Mouse (Mus musculus) limb, embryonic 13.5 days (tissue): ENCODE results near the gene Fam196a. TPM values are rescaled to one million over a fixed set of nuclear protein-coding genes. Genes with fewer than 3 reads are reported as not detected.
A peak's percentile ranks its signal among the peaks of the same experiment; 100 is the strongest.

Source experiments
- ATAC-seq: fragments of 200-750 bp; cut with Nextera tagmentation; 2 replicates; pipeline ENCODE4 v1.8.0; 2017; ENCODE audit warnings: low read depth, moderate number of reproducible peaks, moderate TSS enrichment; ENCODE audit not compliant: low FRiP score
- H3K27ac ChIP-seq: fragments of 300-500 bp; sonication (generic); 2 replicates; pipeline ENCODE4 v1.5.1; 2015; ENCODE audit warnings: inconsistent platforms, mild to moderate bottlenecking, moderate library complexity
- H3K27me3 ChIP-seq: fragments of 300-500 bp; sonication (generic); 2 replicates; pipeline ENCODE4 v1.6.1; 2015; ENCODE audit warnings: mild to moderate bottlenecking, inconsistent platforms
- H3K36me3 ChIP-seq: fragments of 300-500 bp; sonication (generic); 2 replicates; pipeline ENCODE4 v1.6.1; 2015; ENCODE audit warnings: inconsistent platforms, mild to moderate bottlenecking, moderate library complexity
- H3K4me1 ChIP-seq: fragments of 300-500 bp; sonication (generic); 2 replicates; pipeline ENCODE4 v1.6.1; 2015; ENCODE audit warnings: inconsistent platforms
- H3K4me2 ChIP-seq: fragments of 300-500 bp; sonication (generic); replicated peaks from 2 replicates; pipeline ENCODE4 v1.6.1; 2015; ENCODE audit warnings: inconsistent platforms, mild to moderate bottlenecking, moderate library complexity
- H3K4me3 ChIP-seq: fragments of 300-500 bp; sonication (generic); 2 replicates; pipeline ENCODE4 v1.5.1; 2015; ENCODE audit warnings: moderate library complexity, mild to moderate bottlenecking, inconsistent platforms
- H3K9ac ChIP-seq: fragments of 300-500 bp; sonication (generic); 2 replicates; pipeline ENCODE4 v1.6.1; 2015; ENCODE audit warnings: mild to moderate bottlenecking, inconsistent platforms
- H3K9me3 ChIP-seq: fragments of 300-500 bp; sonication (generic); 2 replicates; pipeline ENCODE4 v1.6.1; 2016; ENCODE audit warnings: inconsistent platforms
- WGBS: fragments of 180-500 bp; shearing (Covaris S2); methylation state at CpG from one replicate; pipeline ENCODE4 v1.1.7; 2015; 5-methylcytosine and 5-hydroxymethylcytosine counted together
- polyA plus RNA-seq: library from polyadenylated mRNA; unstranded; fragments of >200 nt; fragmentation: Nextera tagmentation; extraction: Ambion mirVana; gene quantifications from 2 replicates; pipeline ENCODE4 v1.2.1, GENCODE M21; 2015

The Fam196a gene
- 3.3 and 3.5 TPM in 2 replicates for polyA plus RNA-seq

DNA sequence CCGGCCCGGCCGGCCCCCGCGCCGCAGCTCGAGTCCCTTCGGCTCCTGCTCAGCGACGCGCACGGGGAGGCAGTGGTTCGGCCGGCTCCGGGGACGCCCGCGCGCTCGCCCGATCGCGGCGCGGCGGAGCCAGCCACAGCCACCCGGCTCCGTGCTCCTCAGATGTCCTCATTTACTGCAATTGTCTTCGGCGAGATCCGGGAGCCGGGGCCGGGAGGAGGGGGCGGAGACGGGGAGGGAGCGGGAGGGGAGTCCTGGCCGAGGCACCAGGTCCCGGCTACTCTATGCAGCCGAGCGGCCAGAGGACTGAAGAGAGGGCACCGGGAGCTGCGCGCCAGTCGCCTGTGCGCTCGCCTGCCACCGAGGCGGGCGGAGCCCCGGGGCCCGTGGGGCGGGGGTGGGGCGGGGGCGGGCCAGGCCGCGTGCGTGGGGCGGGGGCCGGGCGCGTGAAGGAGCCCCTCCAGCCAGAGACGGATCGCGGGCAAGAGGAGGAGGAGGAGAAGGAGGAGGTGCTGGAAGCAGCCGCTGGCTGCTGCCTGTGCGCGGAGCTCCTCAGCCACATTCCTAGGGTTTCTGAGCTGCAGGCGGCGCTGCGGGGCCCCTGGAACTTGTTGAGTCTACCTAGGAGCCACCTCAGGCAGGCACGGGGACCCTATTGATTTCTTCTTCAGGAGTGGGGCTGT is at the start of gene Fam196a:
Fam196a (minus strand) TSS at position 504 of the 683 bp plus-strand sequence.
- no peaks in the 10 kb centered on the region; the same call in 1 of the 2 replicates for H3K36me3 ChIP-seq
- peak within 1 kb of the TSS; percentile 57 for H3K4me3 ChIP-seq
- under 1% methylated on average over 52 of the region's 71 CpGs for WGBS
- peak; percentile 90 for ATAC-seq
- no peak within 1 kb of the TSS for H3K27ac ChIP-seq
- peak within 1 kb of the TSS; percentile 67 for H3K9ac ChIP-seq
- H3K4me1 ChIP-seq = peaks cover 20% of the 10 kb centered on the region
- no peaks in the 10 kb centered on the region for H3K9me3 ChIP-seq
- peak within 1 kb of the TSS; percentile 95 for H3K4me2 ChIP-seq
- peaks cover 40% of the 10 kb centered on the region for H3K27me3 ChIP-seq

DNA sequence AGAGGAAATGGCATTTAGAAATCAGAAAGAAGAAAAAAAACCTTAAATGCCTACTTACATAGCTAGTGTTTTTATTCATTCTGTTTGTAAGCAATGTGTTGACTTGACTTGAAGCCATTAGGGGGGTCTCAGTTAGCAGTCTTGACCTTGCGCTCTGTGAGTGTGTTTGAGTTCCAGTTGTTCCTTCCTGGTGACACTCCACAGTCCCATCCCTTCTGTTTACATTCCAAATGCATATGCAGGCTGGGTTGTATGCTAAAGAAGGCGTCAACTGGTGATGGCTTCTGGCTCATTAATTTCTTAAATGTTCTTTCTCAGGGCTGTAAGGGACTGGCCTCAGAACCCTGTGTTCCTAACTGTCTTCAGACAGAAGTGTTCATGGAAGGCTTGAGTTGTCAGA is 23.4 kb upstream of the Fam196a start:
- no peak overlapping the region for H3K9ac ChIP-seq
- ATAC-seq = no peak
- H3K4me1 ChIP-seq = no peaks in the 10 kb centered on the region
- WGBS = 88% methylated on average over 2 of the region's 2 CpGs
- H3K36me3 ChIP-seq = no peaks in the 10 kb centered on the region
- no peak overlapping the region for H3K27ac ChIP-seq
- H3K4me3 ChIP-seq = no peak overlapping the region
- no peaks in the 10 kb centered on the region for H3K9me3 ChIP-seq
- no peaks in the 10 kb centered on the region for H3K27me3 ChIP-seq
- no peak overlapping the region for H3K4me2 ChIP-seq

- H3K27ac ChIP-seq = no peak overlapping the region
- no peak overlapping the region for H3K9ac ChIP-seq
- WGBS = 53% methylated on average over 4 of the region's 4 CpGs
- no peaks in the 10 kb centered on the region for H3K9me3 ChIP-seq
- no peak overlapping the region for H3K4me2 ChIP-seq
- H3K36me3 ChIP-seq = no peaks in the 10 kb centered on the region
- ATAC-seq = no peak
- H3K4me1 ChIP-seq = no peaks in the 10 kb centered on the region
- H3K4me3 ChIP-seq = no peak overlapping the region
- no peaks in the 10 kb centered on the region for H3K27me3 ChIP-seq
Measured at GRCm38 (mm10) chr7:134960871-134961270, 22.6 kb upstream of the Fam196a start.

DNA sequence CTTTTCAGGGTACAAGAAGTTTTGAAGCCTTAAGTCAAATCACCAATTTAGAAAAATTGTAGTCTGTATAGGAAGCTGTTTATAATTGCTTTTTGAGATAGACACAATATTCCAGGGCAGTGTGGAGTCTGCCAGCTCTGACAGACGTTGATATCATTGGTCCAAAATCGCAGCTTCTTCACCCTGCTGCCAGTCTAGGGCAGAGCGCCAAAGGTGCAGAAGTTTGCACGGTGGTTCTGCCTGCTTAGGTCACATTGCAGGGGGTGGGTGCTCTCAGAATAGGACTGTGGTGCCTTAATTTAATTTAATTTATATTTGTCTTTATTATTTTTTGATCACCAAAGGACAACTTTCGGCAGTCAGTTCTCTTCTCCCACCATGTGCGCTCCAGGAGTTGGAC is 20.9 kb upstream of the Fam196a start:
- no peaks in the 10 kb centered on the region for H3K4me1 ChIP-seq
- H3K9me3 ChIP-seq = no peaks in the 10 kb centered on the region
- H3K27me3 ChIP-seq = no peaks in the 10 kb centered on the region
- H3K4me3 ChIP-seq = no peak overlapping the region
- H3K27ac ChIP-seq = no peak overlapping the region
- no peaks in the 10 kb centered on the region for H3K36me3 ChIP-seq
- H3K9ac ChIP-seq = no peak overlapping the region
- WGBS = 86% methylated on average over 6 of the region's 6 CpGs
- no peak overlapping the region for H3K4me2 ChIP-seq
- ATAC-seq = no peak

DNA sequence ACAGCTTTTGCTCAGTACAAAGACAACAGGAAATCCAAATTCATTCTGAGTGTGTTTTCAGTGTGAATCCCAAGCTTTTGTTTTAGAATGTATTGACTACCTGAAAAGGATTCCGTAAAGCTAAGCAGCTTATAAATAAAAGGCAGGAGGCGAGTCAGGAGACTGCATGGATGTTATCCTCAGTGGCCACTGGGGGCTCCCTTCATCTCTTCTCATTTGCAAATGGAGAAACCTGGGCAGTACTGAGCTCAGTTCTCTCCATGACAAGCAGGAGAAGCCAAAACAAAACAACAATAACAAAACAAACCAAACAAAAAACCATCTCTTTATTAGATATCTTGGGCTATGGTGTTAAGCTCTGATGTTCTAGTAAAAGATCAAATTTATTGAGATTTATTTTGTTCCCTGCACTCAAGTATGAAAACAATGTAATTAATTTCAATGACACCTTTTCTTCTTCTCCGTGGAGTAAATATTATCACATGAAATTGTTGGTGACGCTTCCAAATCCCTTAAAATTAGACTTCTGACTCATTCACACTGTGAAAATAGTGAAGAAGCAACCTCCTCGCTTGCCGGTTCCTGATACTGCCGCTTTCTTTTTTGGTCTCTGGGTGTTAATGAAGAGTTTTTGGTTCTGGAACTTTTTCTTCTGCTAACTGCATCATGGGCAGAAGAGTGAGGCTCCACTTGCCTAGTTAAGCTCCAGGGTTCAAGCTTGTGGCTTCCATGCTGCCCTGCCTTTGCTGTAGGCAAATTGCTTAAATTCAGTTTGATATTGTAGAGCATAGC is 7.9 kb upstream of the Fam196a start:
- no peak overlapping the region for H3K27ac ChIP-seq
- no peaks in the 10 kb centered on the region; the same call in 1 of the 2 replicates for H3K4me1 ChIP-seq
- no peak for ATAC-seq
- 85% methylated on average over 7 of the region's 7 CpGs for WGBS
- no peak overlapping the region for H3K4me2 ChIP-seq
- no peaks in the 10 kb centered on the region for H3K27me3 ChIP-seq
- no peak overlapping the region for H3K9ac ChIP-seq
- H3K36me3 ChIP-seq = no peaks in the 10 kb centered on the region; the same call in 1 of the 2 replicates
- H3K4me3 ChIP-seq = no peak overlapping the region
- H3K9me3 ChIP-seq = no peaks in the 10 kb centered on the region

DNA sequence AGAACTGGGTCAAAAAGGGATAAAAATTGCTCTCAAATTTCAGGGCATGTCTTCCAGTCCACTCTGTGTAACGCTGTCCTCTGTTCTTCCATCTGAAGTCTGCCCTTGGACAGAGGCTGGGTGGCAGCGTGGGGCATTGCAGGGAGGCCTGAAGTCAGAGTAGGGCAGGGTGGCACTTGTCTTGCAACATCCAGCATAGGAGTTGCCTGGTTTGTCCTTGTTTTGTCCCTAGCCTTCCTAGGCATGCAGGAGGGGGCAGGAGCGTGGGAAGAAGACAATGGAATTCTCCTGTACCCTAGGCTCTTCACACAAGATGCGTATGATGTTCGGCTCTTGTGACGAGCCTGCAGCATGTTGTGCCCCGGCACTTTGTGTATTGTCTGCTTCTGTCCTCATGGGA is 5.5 kb upstream of the Fam196a start:
- WGBS = 75% methylated on average over 7 of the region's 7 CpGs
- no peak for ATAC-seq
- Histone ChIP-seq H3K27me3 (peaks cover 9% of the 10 kb centered on the region; the same call in 1 of the 2 replicates), H3K4me3 (no peak overlapping the region), H3K4me2 (no peak overlapping the region), H3K27ac (no peak overlapping the region), H3K4me1 (peaks cover 4% of the 10 kb centered on the region), H3K9me3 (no peaks in the 10 kb centered on the region), H3K36me3 (no peaks in the 10 kb centered on the region; the same call in 1 of the 2 replicates), H3K9ac (no peak overlapping the region)

- Histone ChIP-seq H3K27ac (no peak overlapping the region), H3K27me3 (peaks cover 10% of the 10 kb centered on the region; the same call in 1 of the 2 replicates), H3K36me3 (no peaks in the 10 kb centered on the region; the same call in 1 of the 2 replicates), H3K4me1 (peaks cover 8% of the 10 kb centered on the region), H3K4me3 (no peak overlapping the region), H3K9ac (no peak overlapping the region), H3K4me2 (no peak overlapping the region), H3K9me3 (no peaks in the 10 kb centered on the region)
- 54% methylated on average over 6 of the region's 6 CpGs for WGBS
- no peak for ATAC-seq
Measured at GRCm38 (mm10) chr7:134943063-134943462, 4.8 kb upstream of the Fam196a start.

DNA sequence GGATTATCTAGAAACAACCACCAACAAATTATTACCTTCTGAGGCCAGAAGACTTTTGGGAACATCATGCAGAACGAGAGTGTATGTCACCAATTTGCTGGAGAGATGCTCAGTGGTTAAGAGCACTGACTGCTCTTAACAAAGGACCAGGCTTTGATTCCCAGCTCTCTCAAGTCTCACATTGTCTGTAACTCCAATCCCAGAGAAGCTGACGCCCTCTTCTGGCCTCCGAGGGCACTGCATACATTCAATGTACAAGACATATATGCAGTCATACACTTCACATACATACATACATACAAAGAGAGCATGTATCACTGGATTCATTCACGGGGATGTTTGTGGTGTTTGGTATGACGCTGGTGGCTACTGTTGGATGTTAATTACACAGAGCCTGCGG is 3.7 kb upstream of the Fam196a start:
- H3K9me3 ChIP-seq = no peaks in the 10 kb centered on the region
- peaks cover 15% of the 10 kb centered on the region for H3K4me1 ChIP-seq
- 90% methylated on average over 6 of the region's 6 CpGs for WGBS
- H3K9ac ChIP-seq = no peak overlapping the region
- peaks cover 21% of the 10 kb centered on the region for H3K27me3 ChIP-seq
- ATAC-seq = no peak
- H3K4me3 ChIP-seq = no peak overlapping the region
- no peak overlapping the region for H3K4me2 ChIP-seq
- H3K27ac ChIP-seq = no peak overlapping the region
- no peaks in the 10 kb centered on the region; the same call in 1 of the 2 replicates for H3K36me3 ChIP-seq

DNA sequence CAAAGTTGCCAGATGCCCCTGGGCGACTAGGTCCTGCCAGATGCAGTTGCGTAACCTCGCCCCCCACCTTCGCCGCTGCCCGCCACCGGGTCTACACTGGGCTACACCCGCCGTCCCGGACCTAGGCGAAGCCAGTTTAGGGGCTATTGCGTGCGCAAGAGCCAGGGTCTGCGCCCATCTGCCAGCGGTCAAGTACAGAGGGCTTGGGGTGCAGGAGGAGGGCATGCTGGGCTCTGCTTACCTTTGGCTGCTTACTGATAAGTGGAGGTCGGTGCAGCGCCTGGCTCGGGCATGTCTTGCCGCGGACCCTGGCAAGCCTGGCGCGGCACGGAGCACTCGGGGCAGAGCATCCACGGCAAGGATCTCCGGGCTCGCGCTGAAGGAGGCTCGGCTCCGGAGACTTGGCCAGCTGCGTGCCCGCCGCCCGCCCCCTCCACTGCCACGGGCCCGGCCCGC is 731 bp downstream of the Fam196a start:
- Histone ChIP-seq H3K4me1 (peaks cover 20% of the 10 kb centered on the region), H3K4me2 (peak overlapping the region; percentile 95), H3K36me3 (no peaks in the 10 kb centered on the region; the same call in 1 of the 2 replicates), H3K4me3 (peak overlapping the region; percentile 57), H3K9ac (peak overlapping the region; percentile 67), H3K27ac (no peak overlapping the region), H3K27me3 (peaks cover 40% of the 10 kb centered on the region), H3K9me3 (no peaks in the 10 kb centered on the region)
- ATAC-seq = no peak; the same call in 1 of the 2 replicates
- WGBS = under 1% methylated on average over 33 of the region's 37 CpGs

DNA sequence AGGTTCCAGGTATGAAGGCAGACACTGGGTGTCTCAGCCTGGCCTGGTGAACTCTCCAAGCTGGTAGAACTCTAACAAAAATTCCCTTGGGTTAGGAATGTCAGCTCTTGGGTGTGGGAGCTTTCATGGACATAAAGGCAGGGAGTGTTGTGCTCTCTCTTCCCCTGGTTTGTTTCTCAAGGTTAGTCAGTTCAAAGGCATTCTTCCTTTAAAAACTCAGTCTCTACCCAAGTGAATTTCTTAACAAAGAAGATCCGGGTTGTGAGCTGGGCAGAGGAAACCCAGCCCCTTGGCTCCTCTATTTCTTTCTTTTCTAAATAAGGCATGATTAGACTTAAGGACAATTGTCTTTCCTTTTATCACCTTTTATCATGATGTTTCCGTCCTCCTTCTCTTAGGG is 6.3 kb downstream of the Fam196a start:
- ATAC-seq = no peak
- 74% methylated on average over 2 of the region's 2 CpGs for WGBS

GRCm38 (mm10) chr7:134901992-134902391 is 36.2 kb downstream of the Fam196a start:
- Histone ChIP-seq H3K4me2 (no peak overlapping the region), H3K4me3 (no peak overlapping the region), H3K27ac (no peak overlapping the region), H3K27me3 (no peaks in the 10 kb centered on the region), H3K9ac (no peak overlapping the region), H3K36me3 (peaks cover 6% of the 10 kb centered on the region), H3K4me1 (no peaks in the 10 kb centered on the region), H3K9me3 (no peaks in the 10 kb centered on the region)
- WGBS = 77% methylated on average over 2 of the region's 2 CpGs
- ATAC-seq = no peak

More for the DNA sequence above, 6.3 kb downstream of the Fam196a start:
- no peaks in the 10 kb centered on the region for H3K9me3 ChIP-seq
- H3K4me2 ChIP-seq = no peak overlapping the region
- H3K4me1 ChIP-seq = peaks cover 4% of the 10 kb centered on the region
- no peak overlapping the region for H3K9ac ChIP-seq
- H3K27ac ChIP-seq = no peak overlapping the region
- peaks cover 19% of the 10 kb centered on the region for H3K27me3 ChIP-seq
- H3K36me3 ChIP-seq = no peaks in the 10 kb centered on the region
- no peak overlapping the region for H3K4me3 ChIP-seq

DNA sequence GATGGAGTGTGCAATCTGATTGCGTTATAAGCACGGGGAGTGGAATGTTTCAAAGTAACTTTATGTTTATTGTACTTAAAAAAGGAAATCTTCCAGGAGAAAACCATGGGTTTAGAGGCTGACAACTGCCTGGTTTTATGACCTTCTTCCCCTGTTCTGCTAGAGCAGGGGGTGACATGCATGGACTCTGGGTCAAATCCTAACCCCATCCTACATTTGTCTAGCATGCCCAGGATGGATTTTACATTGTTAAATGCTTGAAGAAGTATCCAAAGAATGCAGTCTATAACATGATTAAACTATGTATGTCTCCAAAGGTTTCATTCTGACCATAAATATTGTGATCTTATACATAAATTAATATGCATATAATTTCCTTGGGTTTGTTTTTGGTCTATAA is 38.8 kb downstream of the Fam196a start:
- no peak overlapping the region for H3K27ac ChIP-seq
- no peak overlapping the region for H3K9ac ChIP-seq
- no peaks in the 10 kb centered on the region for H3K27me3 ChIP-seq
- no peak overlapping the region for H3K4me3 ChIP-seq
- WGBS = 66% methylated on average over 2 of the region's 2 CpGs
- no peak overlapping the region for H3K4me2 ChIP-seq
- no peaks in the 10 kb centered on the region for H3K9me3 ChIP-seq
- no peak for ATAC-seq
- H3K36me3 ChIP-seq = peaks cover 9% of the 10 kb centered on the region
- no peaks in the 10 kb centered on the region for H3K4me1 ChIP-seq
